ENCODE assay signal across 10 mouse cellular contexts in genomic region chr10:126002081-126002755, GRCm38 (mm10). TPM values are rescaled to one million over a fixed set of nuclear protein-coding genes. Genes with fewer than 3 reads are reported as not detected.
A peak's percentile ranks its signal among the peaks of the same experiment; 100 is the strongest.
DNase-seq lines count a peak whose midpoint lies in the region; ATAC-seq lines count a peak whose summit lies in the region.
"Had no signal": no experiment of that assay in that cellular context is flagged by ENCODE, and none has a peak within 500 bp of the region (broad histone marks: within the 10 kb centered on the region; RNA-seq: fewer than 3 reads in every experiment).

No protein-coding gene starts in this region.

- WGBS in hindbrain, embryonic 13.5 days = 67% methylated on average over 14 of the region's 14 CpGs
- WGBS in hindbrain, embryonic 10.5 days = 89% methylated on average over 14 of the region's 14 CpGs
- 68% methylated on average over 14 of the region's 14 CpGs for WGBS in lung, embryonic 16.5 days
- WGBS in intestine, embryonic 16.5 days = 62% methylated on average over 14 of the region's 14 CpGs
- 57% methylated on average over 14 of the region's 14 CpGs for WGBS in stomach, embryonic 16.5 days

- H3K27ac ChIP-seq in hindbrain, embryonic 13.5 days = peak overlapping the region; percentile 58; the same call in 1 of the 2 replicates
- no peak overlapping the region for H3K27ac ChIP-seq in hindbrain, embryonic 10.5 days
- H3K27ac ChIP-seq in lung, embryonic 16.5 days (ENCODE audit: low read length) = no peak overlapping the region; the same call in 1 of the 2 replicates
- peak overlapping the region; percentile 57; the same call in 1 of the 2 replicates for H3K27ac ChIP-seq in intestine, embryonic 16.5 days (ENCODE audit: low read length)
- peak overlapping the region; percentile 79 for H3K27ac ChIP-seq in stomach, embryonic 16.5 days (ENCODE audit: low read length)
- H3K27ac ChIP-seq: macrophage; midbrain, embryonic 15.5 days had no signal

- H3K4me1 ChIP-seq in hindbrain, embryonic 13.5 days (replicated peaks) = peaks cover 32% of the 10 kb centered on the region
- H3K4me1 ChIP-seq in hindbrain, embryonic 10.5 days (replicated peaks) = peaks cover 12% of the 10 kb centered on the region
- H3K4me1 ChIP-seq in lung, embryonic 16.5 days (replicated peaks; ENCODE audit: control insufficient read depth, insufficient read depth, low read length) = no peaks in the 10 kb centered on the region
- peaks cover 11% of the 10 kb centered on the region for H3K4me1 ChIP-seq in intestine, embryonic 16.5 days (ENCODE audit: control insufficient read depth, insufficient read depth, low read length)
- H3K4me1 ChIP-seq in stomach, embryonic 16.5 days (ENCODE audit: control insufficient read depth, insufficient read depth, low read length) = peaks cover 6% of the 10 kb centered on the region

- no peak overlapping the region; the same call in 1 of the 2 replicates for H3K9ac ChIP-seq in hindbrain, embryonic 13.5 days
- H3K9ac ChIP-seq in lung, embryonic 16.5 days (ENCODE audit: low read length) = no peak overlapping the region
- no peak overlapping the region for H3K9ac ChIP-seq in intestine, embryonic 16.5 days (ENCODE audit: low read depth, low read length)
- H3K9ac ChIP-seq in stomach, embryonic 16.5 days (ENCODE audit: low read length) = peak overlapping the region; percentile 11; the same call in 1 of the 2 replicates
- H3K9ac ChIP-seq: midbrain, embryonic 15.5 days had no signal

- no peaks in the 10 kb centered on the region for H3K9me3 ChIP-seq in hindbrain, embryonic 13.5 days
- no peaks in the 10 kb centered on the region for H3K9me3 ChIP-seq in hindbrain, embryonic 10.5 days
- H3K9me3 ChIP-seq in lung, embryonic 16.5 days (ENCODE audit: control insufficient read depth, low read length) = no peaks in the 10 kb centered on the region
- H3K9me3 ChIP-seq in intestine, embryonic 16.5 days (ENCODE audit: control insufficient read depth, low read length) = no peaks in the 10 kb centered on the region
- H3K9me3 ChIP-seq in stomach, embryonic 16.5 days (replicated peaks; ENCODE audit: control insufficient read depth, low read length) = no peaks in the 10 kb centered on the region
- H3K9me3 ChIP-seq: midbrain, embryonic 15.5 days had no signal

- H3K36me3 ChIP-seq in hindbrain, embryonic 13.5 days = peaks cover 21% of the 10 kb centered on the region
- peaks cover 83% of the 10 kb centered on the region for H3K36me3 ChIP-seq in hindbrain, embryonic 10.5 days
- H3K36me3 ChIP-seq in lung, embryonic 16.5 days (ENCODE audit: control insufficient read depth, insufficient read depth, low read length) = peaks cover 29% of the 10 kb centered on the region
- H3K36me3 ChIP-seq in intestine, embryonic 16.5 days (ENCODE audit: control insufficient read depth, insufficient read depth, low read length) = 0 out of 2 replicates have a peak, but pooled peaks cover 23% of the 10 kb centered on the region
- H3K36me3 ChIP-seq in stomach, embryonic 16.5 days (ENCODE audit: control insufficient read depth, insufficient read depth, low read length) = peaks cover 17% of the 10 kb centered on the region
- H3K36me3 ChIP-seq: midbrain, embryonic 15.5 days had no signal

- no peak overlapping the region for H3K4me3 ChIP-seq in hindbrain, embryonic 13.5 days
- no peak overlapping the region for H3K4me3 ChIP-seq in hindbrain, embryonic 10.5 days
- no peak overlapping the region for H3K4me3 ChIP-seq in lung, embryonic 16.5 days (ENCODE audit: low read length)
- H3K4me3 ChIP-seq in intestine, embryonic 16.5 days (ENCODE audit: low read length) = no peak overlapping the region
- H3K4me3 ChIP-seq in stomach, embryonic 16.5 days (replicated peaks; ENCODE audit: low read length) = no peak overlapping the region
- H3K4me3 ChIP-seq: midbrain, embryonic 15.5 days had no signal

- no peaks in the 10 kb centered on the region for H3K27me3 ChIP-seq in hindbrain, embryonic 13.5 days
- no peaks in the 10 kb centered on the region for H3K27me3 ChIP-seq in hindbrain, embryonic 10.5 days (ENCODE audit: insufficient read depth, poor library complexity, severe bottlenecking)
- no peaks in the 10 kb centered on the region for H3K27me3 ChIP-seq in lung, embryonic 16.5 days (ENCODE audit: control insufficient read depth, insufficient read depth, low read depth, low read length)
- H3K27me3 ChIP-seq in intestine, embryonic 16.5 days (replicated peaks; ENCODE audit: control insufficient read depth, insufficient read depth, low read length) = no peaks in the 10 kb centered on the region
- no peaks in the 10 kb centered on the region for H3K27me3 ChIP-seq in stomach, embryonic 16.5 days (ENCODE audit: control insufficient read depth, insufficient read depth, low read length)
- H3K27me3 ChIP-seq: midbrain, embryonic 15.5 days had no signal

- peak overlapping the region; percentile 31; the same call in 1 of the 2 replicates for H3K4me2 ChIP-seq in hindbrain, embryonic 13.5 days
- H3K4me2 ChIP-seq in lung, embryonic 16.5 days (ENCODE audit: low read depth, low read length) = no peak overlapping the region
- no peak overlapping the region for H3K4me2 ChIP-seq in intestine, embryonic 16.5 days (ENCODE audit: low read depth, low read length)
- no peak overlapping the region for H3K4me2 ChIP-seq in stomach, embryonic 16.5 days (ENCODE audit: low read depth, low read length)
- H3K4me2 ChIP-seq: midbrain, embryonic 15.5 days had no signal

- ATAC-seq in hindbrain, embryonic 13.5 days (ENCODE audit: low FRiP score) = 0 out of 2 replicates have a peak, but pooled peaks have one; percentile 11
- ATAC-seq in lung, embryonic 16.5 days (ENCODE audit: low read depth) = peak; percentile 71
- ATAC-seq in intestine, embryonic 16.5 days = peak; percentile 68
- peak; percentile 53; the same call in 1 of the 2 replicates for ATAC-seq in stomach, embryonic 16.5 days (ENCODE audit: insufficient read depth, low FRiP score)
- ATAC-seq: midbrain, embryonic 15.5 days had no signal

- no peak for DNase-seq in hindbrain, embryonic 10.5 days (ENCODE audit: low spot score)
- no peak for DNase-seq in lung, postnatal 14 days
- DNase-seq in right cerebral cortex, postnatal 14 days = no peak
- DNase-seq: cerebellum, postnatal 25 days had no signal

RNA-seq across cellular contexts. Expression of gene Lrig3, which starts 36.2 kb away (rescaled TPM):
- 5.0 and 5.5 TPM in 2 replicates for polyA plus RNA-seq in hindbrain, embryonic 13.5 days (2015; fragmentation: Nextera tagmentation; extraction: Ambion mirVana)
- polyA plus RNA-seq in hindbrain, embryonic 10.5 days (2016; fragmentation: Nextera tagmentation; extraction: Ambion mirVana) = 14.3 and 15.1 TPM in 2 replicates
- 8.3 and 9.4 TPM in 2 replicates for polyA plus RNA-seq in lung, embryonic 16.5 days (2015; fragmentation: Nextera tagmentation; extraction: Ambion mirVana)
- 9.2 and 10.2 TPM in 2 replicates for polyA plus RNA-seq in intestine, embryonic 16.5 days (2015; fragmentation: Nextera tagmentation; extraction: Ambion mirVana)
- polyA plus RNA-seq in stomach, embryonic 16.5 days (2015; fragmentation: Nextera tagmentation; extraction: Ambion mirVana) = 17.4 and 17.5 TPM in 2 replicates

Comparison
In these comparisons a context has a peak if more than half of its experiments do, and no peak if none do; other contexts are left out.
1. H3K27ac ChIP-seq: peak in hindbrain, embryonic 13.5 days (single experiment), intestine, embryonic 16.5 days (single experiment) and stomach, embryonic 16.5 days (single experiment); none in hindbrain, embryonic 10.5 days (single experiment) and lung, embryonic 16.5 days (single experiment).
2. ATAC-seq: peak in every context shown above with its lines; median percentile 71 in lung, embryonic 16.5 days; 68 in intestine, embryonic 16.5 days; 53 in stomach, embryonic 16.5 days; 11 in hindbrain, embryonic 13.5 days.